Mouse (Mus musculus) embryonic facial prominence, embryonic 12.5 days (tissue): ENCODE data around the gene Snrpa. TPM values are rescaled to one million over a fixed set of nuclear protein-coding genes. Genes with fewer than 3 reads are reported as not detected.
A peak's percentile ranks its signal among the peaks of the same experiment; 100 is the strongest.

Experiments used
- ATAC-seq: fragments of 200-750 bp; cut with Nextera tagmentation; 2 replicates; pipeline ENCODE4 v1.8.0; 2017; ENCODE audit not compliant: insufficient number of reproducible peaks, insufficient read depth, low FRiP score, low TSS enrichment
- H3K27ac ChIP-seq: fragments of 300-500 bp; sonication (generic); 2 replicates; pipeline ENCODE4 v1.5.1; 2016; ENCODE audit warnings: mild to moderate bottlenecking
- H3K27me3 ChIP-seq: fragments of 300-500 bp; sonication (generic); 2 replicates; pipeline ENCODE4 v1.6.1; 2016; ENCODE audit warnings: mild to moderate bottlenecking, moderate library complexity
- H3K36me3 ChIP-seq: fragments of 300-500 bp; sonication (generic); 2 replicates; pipeline ENCODE4 v1.6.1; 2016; ENCODE audit warnings: mild to moderate bottlenecking
- H3K4me1 ChIP-seq: fragments of 300-500 bp; sonication (generic); 2 replicates; pipeline ENCODE4 v1.6.1; 2016
- H3K4me2 ChIP-seq: fragments of 300-500 bp; sonication (generic); replicated peaks from 2 replicates; pipeline ENCODE4 v1.6.1; 2016; ENCODE audit warnings: mild to moderate bottlenecking, moderate library complexity
- H3K4me3 ChIP-seq: fragments of 300-500 bp; sonication (generic); 2 replicates; pipeline ENCODE4 v1.5.1; 2016; ENCODE audit warnings: mild to moderate bottlenecking
- H3K9ac ChIP-seq: fragments of 300-500 bp; sonication (generic); 2 replicates; pipeline ENCODE4 v1.6.1; 2016; ENCODE audit warnings: mild to moderate bottlenecking, moderate library complexity
- H3K9me3 ChIP-seq: fragments of 300-500 bp; sonication (generic); 2 replicates; pipeline ENCODE4 v1.6.1; 2016; ENCODE audit warnings: mild to moderate bottlenecking, moderate library complexity
- WGBS: fragments of 180-500 bp; shearing (Covaris S2); methylation state at CpG from one replicate; pipeline ENCODE4 v1.1.7; 2016; 5-methylcytosine and 5-hydroxymethylcytosine counted together
- polyA plus RNA-seq: library from polyadenylated mRNA; unstranded; fragments of >200 nt; fragmentation: Nextera tagmentation; extraction: Ambion mirVana; gene quantifications from 2 replicates; pipeline ENCODE4 v1.2.1, GENCODE M21; 2016

Gene Snrpa
- polyA plus RNA-seq, 1 experiment from 2014 or later = 293 TPM

DNA sequence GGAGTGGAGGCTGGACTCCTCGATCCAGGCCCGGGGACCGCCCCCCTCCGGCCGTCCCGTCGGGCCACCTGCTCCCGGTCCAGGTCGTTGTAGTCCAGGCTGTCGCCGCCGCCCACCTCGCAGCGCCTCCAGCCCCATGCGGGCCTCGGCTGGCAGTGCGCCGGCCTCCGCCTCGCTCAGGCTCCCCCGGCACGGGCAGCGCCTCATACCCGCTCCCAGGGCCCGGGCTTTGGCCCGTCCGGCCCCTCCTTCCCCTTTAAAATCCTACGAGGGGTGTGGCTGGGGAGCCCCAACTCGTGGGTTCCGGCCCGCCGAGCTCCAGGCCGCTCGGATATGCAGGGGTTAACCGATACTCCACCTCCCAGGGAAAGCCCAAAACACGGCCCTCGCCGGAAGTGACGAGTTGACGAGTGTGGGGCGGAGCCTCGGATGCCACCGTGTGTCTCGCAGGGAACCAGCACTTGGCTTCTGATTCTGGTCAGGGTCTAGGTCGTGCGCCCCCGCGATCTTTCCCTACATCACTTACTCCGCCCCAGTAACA, 32.3 kb upstream of the Snrpa start, which contains the start of gene Itpkc:
Gene Itpkc, minus strand, starts transcription at position 381 of the 541 bp plus-strand sequence.
- Histone ChIP-seq H3K9me3 (no peaks in the 10 kb centered on the region), H3K36me3 (no peaks in the 10 kb centered on the region), H3K4me1 (peaks cover 42% of the 10 kb centered on the region), H3K27me3 (no peaks in the 10 kb centered on the region), H3K4me3 (peak within 1 kb of the TSS; percentile 80), H3K27ac (peak within 1 kb of the TSS; percentile 74), H3K9ac (peak within 1 kb of the TSS; percentile 77), H3K4me2 (peak within 1 kb of the TSS; percentile 84)
- under 1% methylated on average over 48 of the region's 49 CpGs for WGBS
- ATAC-seq = peak; percentile 75

DNA sequence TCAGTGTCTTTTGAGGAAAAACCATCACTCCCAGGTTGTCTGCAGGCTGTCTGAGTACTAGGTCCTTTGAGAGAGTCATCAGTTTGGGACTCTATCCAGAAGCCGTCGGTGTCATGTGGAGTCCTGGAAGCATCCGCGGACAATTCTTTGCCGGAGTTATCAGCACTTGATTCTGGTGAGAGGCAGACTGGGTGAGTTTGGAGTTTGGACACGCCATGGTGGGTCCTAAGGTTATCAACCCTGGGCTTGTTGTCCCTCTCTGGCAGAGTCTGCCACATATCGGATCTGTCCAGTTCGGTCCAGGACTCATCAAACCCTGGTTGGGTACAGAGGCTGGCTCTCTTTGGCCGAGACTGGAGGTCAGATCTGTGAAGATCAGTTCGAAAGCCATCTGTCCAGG, 31.6 kb upstream of the Snrpa start:
- H3K4me2 ChIP-seq = peak overlapping the region; percentile 84
- H3K4me3 ChIP-seq = peak overlapping the region; percentile 80
- H3K9ac ChIP-seq = peak overlapping the region; percentile 77
- 0 out of 2 replicates have a peak, but pooled peaks cover 5% of the 10 kb centered on the region for H3K36me3 ChIP-seq
- H3K27me3 ChIP-seq = no peaks in the 10 kb centered on the region
- H3K9me3 ChIP-seq = no peaks in the 10 kb centered on the region
- peak overlapping the region; percentile 74 for H3K27ac ChIP-seq
- peak; percentile 10; the same call in 1 of the 2 replicates for ATAC-seq
- WGBS = 8% methylated on average over 10 of the region's 10 CpGs
- H3K4me1 ChIP-seq = peaks cover 40% of the 10 kb centered on the region

DNA sequence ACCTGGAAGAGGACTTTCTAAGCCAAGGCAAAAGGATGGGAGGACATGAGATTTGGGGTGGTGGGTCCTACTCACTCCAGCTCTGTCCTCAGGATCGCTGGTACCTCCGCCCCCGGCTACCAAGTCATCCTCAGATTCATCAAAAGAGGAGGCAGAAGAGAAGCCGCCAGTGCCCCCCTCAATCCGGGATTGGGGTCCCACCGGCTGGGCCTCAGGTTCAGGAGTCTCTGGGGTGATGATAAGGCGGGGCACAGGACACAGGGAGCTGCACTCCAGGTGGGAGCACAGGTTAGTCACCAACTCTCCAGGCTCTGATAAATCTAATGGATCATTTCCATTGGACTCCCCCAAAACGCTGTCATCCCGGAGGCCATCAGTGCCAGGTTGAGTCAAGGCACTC, 31.2 kb upstream of the Snrpa start:
- no peak for ATAC-seq
- WGBS = 24% methylated on average over 9 of the region's 9 CpGs

DNA sequence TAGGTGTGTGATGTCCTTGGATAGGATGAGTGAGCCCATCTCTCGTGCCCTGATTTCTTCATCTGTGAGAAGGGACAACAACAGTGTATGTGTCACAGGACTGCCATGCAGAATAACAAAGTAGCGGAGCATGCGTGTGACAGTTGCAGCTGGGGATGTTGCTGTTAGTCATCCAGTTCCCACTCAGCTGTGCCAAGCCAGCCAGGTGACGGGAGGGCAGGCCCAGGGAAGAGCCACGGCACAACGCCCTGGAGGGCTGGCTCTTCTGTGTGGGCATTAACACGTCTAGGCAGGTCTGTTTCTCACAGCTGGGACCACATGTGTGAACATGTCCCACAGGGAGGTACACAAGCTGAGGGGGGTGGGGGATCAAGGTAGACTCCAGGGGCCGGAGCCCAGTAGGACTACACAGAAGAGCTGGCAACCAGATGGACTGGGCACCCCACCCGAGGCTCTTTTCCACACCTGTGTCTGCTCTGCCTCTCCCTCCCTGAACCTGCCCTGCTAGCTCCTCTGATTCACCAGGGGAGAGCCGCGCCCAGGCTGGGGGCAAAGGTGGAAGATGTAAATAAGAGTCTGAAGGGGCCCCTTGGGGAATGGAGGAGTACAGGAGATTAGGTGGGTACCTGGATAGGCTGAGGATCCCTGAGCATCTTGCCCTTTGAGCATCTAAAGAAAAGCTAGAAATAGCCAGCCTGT, 29.0 kb upstream of the Snrpa start:
- WGBS = 68% methylated on average over 11 of the region's 11 CpGs
- H3K27ac ChIP-seq = no peak overlapping the region
- H3K9ac ChIP-seq = no peak overlapping the region
- no peaks in the 10 kb centered on the region for H3K9me3 ChIP-seq
- H3K36me3 ChIP-seq = peaks cover 14% of the 10 kb centered on the region; the same call in 1 of the 2 replicates
- peaks cover 38% of the 10 kb centered on the region for H3K4me1 ChIP-seq
- ATAC-seq = no peak
- H3K4me3 ChIP-seq = no peak overlapping the region
- H3K4me2 ChIP-seq = peak overlapping the region; percentile 84
- no peaks in the 10 kb centered on the region for H3K27me3 ChIP-seq

More for the DNA sequence above, 31.2 kb upstream of the Snrpa start:
- Histone ChIP-seq H3K36me3 (0 out of 2 replicates have a peak, but pooled peaks cover 8% of the 10 kb centered on the region), H3K4me3 (peak overlapping the region; percentile 80), H3K27me3 (no peaks in the 10 kb centered on the region), H3K9me3 (no peaks in the 10 kb centered on the region), H3K9ac (peak overlapping the region; percentile 77), H3K4me1 (peaks cover 38% of the 10 kb centered on the region), H3K4me2 (peak overlapping the region; percentile 84), H3K27ac (no peak overlapping the region)

DNA sequence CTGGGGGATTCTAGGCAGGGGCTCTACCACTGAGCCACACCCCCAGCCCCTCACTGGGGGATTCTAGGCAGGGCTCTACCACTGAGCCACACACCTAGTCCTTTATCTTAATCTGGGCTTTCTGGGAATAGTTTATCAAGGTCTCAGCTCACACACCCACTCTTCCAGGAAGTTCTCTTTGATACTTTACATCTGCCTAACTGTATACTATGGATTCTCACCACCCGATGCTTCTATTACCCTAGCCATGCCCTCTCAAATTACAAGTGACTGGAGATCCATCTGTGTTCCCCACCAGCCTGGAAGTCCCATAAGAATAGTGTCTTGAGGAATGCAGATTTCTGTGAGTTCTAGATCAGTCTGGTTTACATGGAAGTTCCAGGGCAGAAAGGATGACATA, 26.5 kb upstream of the Snrpa start:
- H3K36me3 ChIP-seq = peaks cover 32% of the 10 kb centered on the region
- H3K9ac ChIP-seq = no peak overlapping the region
- H3K4me1 ChIP-seq = peaks cover 34% of the 10 kb centered on the region
- H3K4me2 ChIP-seq = no peak overlapping the region
- H3K9me3 ChIP-seq = no peaks in the 10 kb centered on the region
- no peak for ATAC-seq
- H3K27me3 ChIP-seq = no peaks in the 10 kb centered on the region
- no peak overlapping the region for H3K27ac ChIP-seq
- H3K4me3 ChIP-seq = no peak overlapping the region
- WGBS = 68% methylated on average over 1 of the region's 1 CpGs

DNA sequence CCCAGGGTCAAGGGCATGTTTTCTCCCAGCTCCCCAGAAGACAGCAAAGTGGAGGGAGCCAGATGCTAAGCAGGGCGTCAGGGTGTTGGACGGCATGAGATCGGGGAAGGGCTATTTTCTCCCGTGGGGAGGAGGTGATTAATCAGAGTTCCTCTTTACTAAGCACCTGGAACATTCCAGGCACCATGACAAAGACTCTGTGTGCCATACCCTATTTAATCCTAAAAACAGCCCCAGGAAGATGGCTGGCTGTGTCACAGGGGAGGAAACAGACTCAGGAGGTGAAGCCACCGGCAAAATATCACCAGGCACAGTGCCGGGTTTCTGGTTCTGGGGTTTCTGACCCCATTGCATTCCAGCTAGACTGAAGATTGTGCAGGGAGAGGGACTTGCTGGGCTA, 25.9 kb upstream of the Snrpa start:
- H3K27me3 ChIP-seq = no peaks in the 10 kb centered on the region
- no peaks in the 10 kb centered on the region for H3K9me3 ChIP-seq
- H3K4me3 ChIP-seq = no peak overlapping the region
- WGBS = 76% methylated on average over 6 of the region's 6 CpGs
- no peak overlapping the region for H3K27ac ChIP-seq
- peaks cover 29% of the 10 kb centered on the region for H3K4me1 ChIP-seq
- H3K9ac ChIP-seq = no peak overlapping the region
- ATAC-seq = no peak
- H3K36me3 ChIP-seq = peaks cover 38% of the 10 kb centered on the region
- no peak overlapping the region for H3K4me2 ChIP-seq

DNA sequence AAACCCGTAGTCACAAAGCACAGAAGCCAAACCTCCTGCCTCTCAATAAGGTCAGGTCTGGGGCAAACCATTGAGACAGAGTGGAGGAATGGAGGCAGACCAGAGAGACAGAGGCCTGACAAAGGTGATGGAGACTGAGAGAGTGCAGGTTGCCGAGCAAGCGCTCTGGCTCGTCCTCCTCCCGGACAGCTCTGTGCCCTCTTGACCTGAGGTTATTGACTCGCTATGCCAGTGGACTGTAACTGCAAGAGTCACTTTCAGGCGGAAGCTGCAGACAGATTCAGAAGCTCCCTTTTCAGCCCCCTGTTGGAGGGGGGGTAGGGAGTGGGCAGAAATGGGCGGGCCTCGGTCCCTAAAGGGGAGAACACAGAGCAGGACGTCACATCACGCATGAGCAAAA, 23.9 kb upstream of the Snrpa start:
- Histone ChIP-seq H3K27me3 (no peaks in the 10 kb centered on the region), H3K9me3 (no peaks in the 10 kb centered on the region), H3K4me1 (peaks cover 9% of the 10 kb centered on the region), H3K4me2 (no peak overlapping the region), H3K36me3 (peaks cover 41% of the 10 kb centered on the region), H3K27ac (no peak overlapping the region), H3K9ac (no peak overlapping the region), H3K4me3 (no peak overlapping the region)
- WGBS = 76% methylated on average over 11 of the region's 11 CpGs
- ATAC-seq = no peak

DNA sequence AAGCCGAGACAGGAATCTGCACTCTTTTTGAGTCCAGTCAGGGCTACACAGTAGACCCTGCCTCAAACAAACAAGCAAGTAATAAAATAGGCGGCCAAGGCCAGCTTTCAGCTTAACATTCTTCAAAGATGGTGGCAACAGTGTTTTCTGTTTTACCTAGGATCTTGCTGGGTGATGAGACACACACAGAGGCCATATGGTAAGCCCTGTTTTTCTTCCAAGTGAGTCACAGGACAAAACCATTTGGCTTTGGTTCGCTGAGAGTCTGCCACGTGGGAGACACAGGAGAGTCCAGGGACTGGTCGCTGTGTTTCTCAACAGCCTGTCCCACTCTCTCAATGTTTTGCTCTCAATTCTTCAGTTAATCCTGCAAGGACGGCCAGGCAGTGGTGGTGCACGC, 22.5 kb upstream of the Snrpa start:
- no peak for ATAC-seq
- H3K36me3 ChIP-seq = peaks cover 50% of the 10 kb centered on the region

DNA sequence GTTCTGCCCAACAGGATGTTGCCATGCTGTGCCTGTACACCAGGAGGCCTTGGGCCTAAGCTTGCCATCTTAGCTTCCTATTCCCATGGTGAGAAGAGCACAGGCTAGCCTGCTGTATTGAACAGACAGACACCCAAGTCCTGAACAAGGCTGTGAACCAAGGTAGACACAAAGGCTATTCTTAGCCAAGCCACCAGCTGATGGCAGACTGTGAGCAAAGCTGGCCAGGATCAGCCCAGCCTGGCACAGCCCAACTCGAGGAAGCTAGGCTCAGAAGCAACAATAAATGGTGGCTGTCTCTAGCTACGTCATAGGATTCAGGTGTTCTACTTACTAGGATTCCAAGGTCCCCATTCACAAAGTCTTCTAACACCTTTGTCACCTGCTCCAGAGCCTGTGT, 16.6 kb upstream of the Snrpa start:
- H3K4me1 ChIP-seq = no peaks in the 10 kb centered on the region
- WGBS = 78% methylated on average over 2 of the region's 2 CpGs
- no peaks in the 10 kb centered on the region for H3K9me3 ChIP-seq
- H3K27ac ChIP-seq = no peak overlapping the region
- ATAC-seq = no peak
- H3K36me3 ChIP-seq = peaks cover 58% of the 10 kb centered on the region
- no peak overlapping the region for H3K4me3 ChIP-seq
- H3K27me3 ChIP-seq = no peaks in the 10 kb centered on the region
- H3K9ac ChIP-seq = no peak overlapping the region
- H3K4me2 ChIP-seq = no peak overlapping the region

More for the DNA sequence above, 22.5 kb upstream of the Snrpa start:
- 84% methylated on average over 7 of the region's 7 CpGs for WGBS
- no peak overlapping the region for H3K4me2 ChIP-seq
- H3K4me3 ChIP-seq = no peak overlapping the region
- H3K4me1 ChIP-seq = no peaks in the 10 kb centered on the region
- H3K27ac ChIP-seq = no peak overlapping the region
- no peaks in the 10 kb centered on the region for H3K27me3 ChIP-seq
- H3K9ac ChIP-seq = no peak overlapping the region
- no peaks in the 10 kb centered on the region for H3K9me3 ChIP-seq

DNA sequence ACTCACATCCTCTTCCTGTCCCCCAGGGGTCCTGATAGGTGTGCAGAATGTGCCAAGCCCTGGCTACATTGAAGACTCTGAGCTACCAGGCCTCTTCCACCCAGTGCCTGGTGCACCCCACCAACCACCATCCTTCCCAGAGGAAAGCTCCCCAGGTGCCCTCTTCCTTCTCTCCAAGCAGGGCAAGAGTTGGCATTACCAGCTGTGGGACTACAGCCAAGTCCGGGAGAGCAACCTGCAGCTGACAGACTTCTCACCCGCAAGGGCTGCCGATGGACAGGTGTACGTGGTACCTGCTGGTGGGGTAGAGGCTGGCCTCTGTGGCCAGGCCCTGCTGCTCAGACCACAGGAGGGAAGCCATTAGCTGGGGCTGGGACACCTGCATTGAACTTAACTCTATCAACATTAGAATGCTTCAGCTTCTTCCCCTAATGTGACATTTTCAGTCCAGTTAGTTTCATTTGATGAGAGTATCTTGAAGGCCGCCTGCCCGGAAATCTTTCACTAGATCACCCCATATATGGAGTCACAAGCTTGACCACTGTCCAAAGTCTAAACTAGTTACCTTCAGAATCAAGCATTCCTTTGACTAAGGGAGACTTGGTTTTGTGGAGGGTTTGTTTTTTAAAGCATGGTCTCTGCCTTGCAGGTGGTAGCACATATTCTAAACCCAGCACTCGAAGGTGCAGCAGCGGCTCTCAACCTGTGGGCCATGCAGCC, 7.8 kb upstream of the Snrpa start:
- no peak overlapping the region for H3K4me2 ChIP-seq
- WGBS = 93% methylated on average over 8 of the region's 8 CpGs
- H3K36me3 ChIP-seq = peaks cover 50% of the 10 kb centered on the region
- H3K4me1 ChIP-seq = no peaks in the 10 kb centered on the region
- no peaks in the 10 kb centered on the region for H3K27me3 ChIP-seq
- no peak overlapping the region for H3K9ac ChIP-seq
- no peak for ATAC-seq
- no peak overlapping the region for H3K4me3 ChIP-seq
- no peak overlapping the region for H3K27ac ChIP-seq
- H3K9me3 ChIP-seq = no peaks in the 10 kb centered on the region

DNA sequence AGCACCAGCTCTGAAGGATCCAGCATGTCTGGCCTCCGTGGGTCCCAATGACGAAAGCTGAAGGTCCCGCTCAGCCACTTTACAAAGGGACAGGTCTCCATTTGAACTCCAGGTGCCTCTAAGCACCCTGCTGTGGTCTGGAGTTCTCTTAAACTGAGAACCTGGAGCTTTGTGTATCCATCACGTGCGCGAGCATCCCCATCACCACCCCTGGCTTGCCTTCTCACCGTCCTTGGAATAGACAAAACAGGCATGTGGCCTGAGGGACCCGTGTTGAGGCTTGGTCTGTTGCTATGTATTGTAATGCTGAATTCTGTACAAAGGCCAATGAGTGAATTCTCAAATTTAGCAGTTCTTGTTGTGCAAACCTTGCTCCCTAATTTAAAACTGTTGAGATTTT, 2.7 kb upstream of the Snrpa start:
- 91% methylated on average over 8 of the region's 8 CpGs for WGBS
- H3K4me3 ChIP-seq = no peak overlapping the region
- H3K27ac ChIP-seq = no peak overlapping the region
- H3K9me3 ChIP-seq = no peaks in the 10 kb centered on the region
- H3K4me2 ChIP-seq = no peak overlapping the region
- ATAC-seq = no peak
- H3K9ac ChIP-seq = no peak overlapping the region
- peaks cover 16% of the 10 kb centered on the region for H3K4me1 ChIP-seq
- H3K27me3 ChIP-seq = no peaks in the 10 kb centered on the region
- peaks cover 27% of the 10 kb centered on the region for H3K36me3 ChIP-seq

DNA sequence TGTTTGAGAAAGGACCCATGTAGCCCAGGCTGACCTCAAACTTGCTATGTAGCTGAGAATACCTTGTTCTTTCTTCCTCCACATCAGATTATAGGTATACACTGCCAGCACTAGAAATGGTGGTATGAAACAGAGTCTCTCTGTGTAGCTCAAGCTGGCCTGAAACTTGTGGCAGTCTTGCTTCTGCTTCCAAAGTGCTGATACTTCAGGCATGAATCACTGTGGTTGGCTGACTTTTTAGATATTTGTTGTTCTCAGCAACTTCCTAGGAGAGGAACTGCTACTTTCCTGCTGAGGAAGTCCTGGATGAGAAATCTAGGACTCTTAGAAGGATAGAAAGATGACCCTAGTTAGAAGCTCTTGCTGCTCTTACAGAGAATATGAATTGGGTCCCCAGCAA, 2.3 kb upstream of the Snrpa start:
- Histone ChIP-seq H3K36me3 (peaks cover 27% of the 10 kb centered on the region), H3K4me3 (no peak overlapping the region), H3K27ac (no peak overlapping the region), H3K9me3 (no peaks in the 10 kb centered on the region), H3K4me2 (no peak overlapping the region), H3K4me1 (peaks cover 19% of the 10 kb centered on the region), H3K9ac (no peak overlapping the region), H3K27me3 (no peaks in the 10 kb centered on the region)
- no peak for ATAC-seq
